Mouse (Mus musculus) neural tube, embryonic 15.5 days (tissue): ENCODE measurements at regions not wholly inside any gene's neighbourhood (a gene's known extent, or its start where the extent isn't known, plus 50 kb on each side); places are given as distances from the start of the nearest gene placed in this dataset.

Source experiments
- ATAC-seq: fragments of 200-750 bp; cut with Nextera tagmentation; 2 replicates; pipeline ENCODE4 v1.8.0; 2017; ENCODE audit warnings: mild to moderate bottlenecking, moderate TSS enrichment, moderate library complexity; ENCODE audit not compliant: low FRiP score
- H3K27ac ChIP-seq: fragments of 300-500 bp; sonication (generic); replicated peaks from 2 replicates; pipeline ENCODE4 v1.5.1; 2015; ENCODE audit warnings: mild to moderate bottlenecking, inconsistent platforms
- H3K27me3 ChIP-seq: fragments of 300-500 bp; sonication (generic); replicated peaks from 2 replicates; pipeline ENCODE4 v1.6.1; 2015; ENCODE audit warnings: inconsistent platforms
- H3K36me3 ChIP-seq: fragments of 300-500 bp; sonication (generic); 2 replicates; pipeline ENCODE4 v1.6.1; 2015; ENCODE audit warnings: inconsistent platforms
- H3K4me1 ChIP-seq: fragments of 300-500 bp; sonication (generic); 2 replicates; pipeline ENCODE4 v1.6.1; 2015; ENCODE audit warnings: inconsistent platforms
- H3K4me2 ChIP-seq: fragments of 300-500 bp; sonication (generic); 2 replicates; pipeline ENCODE4 v1.6.1; 2015; ENCODE audit warnings: inconsistent platforms, mild to moderate bottlenecking, moderate library complexity
- H3K4me3 ChIP-seq: fragments of 300-500 bp; sonication (generic); replicated peaks from 2 replicates; pipeline ENCODE4 v1.5.1; 2015; ENCODE audit warnings: mild to moderate bottlenecking, inconsistent platforms
- H3K9ac ChIP-seq: fragments of 300-500 bp; sonication (generic); replicated peaks from 2 replicates; pipeline ENCODE4 v1.6.1; 2015; ENCODE audit warnings: mild to moderate bottlenecking, inconsistent platforms
- H3K9me3 ChIP-seq: fragments of 300-500 bp; sonication (generic); replicated peaks from 2 replicates; pipeline ENCODE4 v1.6.1; 2016; ENCODE audit warnings: inconsistent platforms
- WGBS: fragments of 180-500 bp; shearing (Covaris S2); methylation state at CpG from one replicate; pipeline ENCODE4 v1.1.7; 2015; ENCODE audit warnings: mixed read lengths; 5-methylcytosine and 5-hydroxymethylcytosine counted together

DNA sequence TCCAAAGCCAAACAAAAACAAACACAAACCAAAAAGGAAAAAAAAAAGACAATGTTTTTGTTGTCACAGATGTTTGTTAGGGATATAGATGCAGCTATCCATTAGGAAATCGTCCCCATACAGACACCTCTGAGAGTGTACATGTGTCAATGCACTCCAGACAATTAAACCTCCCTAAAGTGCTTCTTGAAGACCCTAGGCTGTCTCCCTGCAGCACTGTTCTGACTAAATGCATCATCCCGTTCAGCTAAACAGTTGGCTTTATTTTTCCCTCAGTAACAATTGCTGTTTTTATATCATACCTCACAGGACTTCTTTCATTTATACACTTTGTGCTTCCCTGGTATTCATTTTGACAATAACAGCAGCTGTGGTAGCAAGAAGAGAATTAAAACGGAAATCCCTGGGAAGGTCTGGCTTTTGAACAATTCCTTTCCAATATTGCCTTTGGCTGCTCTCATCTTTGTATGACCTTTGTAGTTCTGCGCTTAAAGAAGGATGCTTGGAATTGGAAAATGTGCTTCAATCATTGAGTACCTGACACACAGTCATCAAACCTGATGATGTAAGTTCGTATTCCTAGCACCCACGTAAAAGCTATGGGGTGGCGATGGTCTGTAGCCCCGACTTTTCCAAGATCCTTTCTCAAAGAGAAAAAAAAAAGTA lies 208.9 kb downstream of the Dusp6 start:
- Histone ChIP-seq H3K4me1 (peaks cover 9% of the 10 kb centered on the region), H3K4me2 (no peak overlapping the region), H3K9ac (no peak overlapping the region), H3K27ac (no peak overlapping the region), H3K9me3 (no peaks in the 10 kb centered on the region), H3K4me3 (no peak overlapping the region), H3K27me3 (no peaks in the 10 kb centered on the region), H3K36me3 (no peaks in the 10 kb centered on the region)
- peak; percentile 65 for ATAC-seq
- WGBS, result 54% methylated on average over 8 of the region's 8 CpGs

DNA sequence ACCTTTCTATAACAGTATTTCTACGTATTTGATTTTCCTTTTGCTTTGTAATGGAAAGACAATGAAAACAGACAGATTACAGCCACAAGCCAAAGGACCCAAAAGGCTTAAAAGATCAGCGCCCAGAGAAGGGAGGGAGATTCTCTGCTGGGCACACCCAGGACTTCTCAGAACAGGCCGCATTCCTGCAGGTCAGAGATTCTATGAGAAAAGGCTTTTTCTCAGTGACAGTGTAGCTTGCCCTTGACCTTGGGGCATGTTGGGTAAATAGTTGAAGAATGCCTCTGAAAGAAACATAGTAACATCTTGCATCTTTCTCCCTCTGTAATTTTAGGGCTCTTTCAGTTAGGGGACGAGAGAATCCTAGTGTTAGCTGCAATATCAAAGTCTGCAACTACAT lies 209.8 kb downstream of the Dusp6 start:
- Histone ChIP-seq H3K27ac (no peak overlapping the region), H3K36me3 (no peaks in the 10 kb centered on the region), H3K9me3 (no peaks in the 10 kb centered on the region), H3K9ac (no peak overlapping the region), H3K27me3 (no peaks in the 10 kb centered on the region), H3K4me3 (no peak overlapping the region), H3K4me1 (peaks cover 9% of the 10 kb centered on the region), H3K4me2 (no peak overlapping the region)
- ATAC-seq, result no peak
- 68% methylated on average over 4 of the region's 4 CpGs for WGBS

DNA sequence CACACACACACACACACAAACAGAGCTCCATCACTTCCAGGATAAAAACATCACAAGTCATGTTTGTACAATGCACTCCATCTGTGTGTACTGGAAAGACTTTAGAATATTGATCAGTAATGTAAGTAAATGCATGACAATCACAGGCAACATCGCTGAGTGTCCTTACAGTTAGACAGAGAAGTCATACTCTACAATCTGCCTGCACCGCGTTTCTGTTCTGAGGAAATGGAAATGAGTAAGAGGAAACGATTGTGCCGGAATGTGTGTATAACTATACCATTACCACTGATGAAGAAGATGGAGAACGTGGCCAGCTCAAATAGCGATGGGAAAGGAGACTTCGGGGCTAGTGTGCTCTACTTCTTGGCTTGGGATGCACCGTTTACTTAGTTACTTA lies 210.7 kb downstream of the Dusp6 start:
- no peak overlapping the region for H3K27ac ChIP-seq
- no peak for ATAC-seq

DNA sequence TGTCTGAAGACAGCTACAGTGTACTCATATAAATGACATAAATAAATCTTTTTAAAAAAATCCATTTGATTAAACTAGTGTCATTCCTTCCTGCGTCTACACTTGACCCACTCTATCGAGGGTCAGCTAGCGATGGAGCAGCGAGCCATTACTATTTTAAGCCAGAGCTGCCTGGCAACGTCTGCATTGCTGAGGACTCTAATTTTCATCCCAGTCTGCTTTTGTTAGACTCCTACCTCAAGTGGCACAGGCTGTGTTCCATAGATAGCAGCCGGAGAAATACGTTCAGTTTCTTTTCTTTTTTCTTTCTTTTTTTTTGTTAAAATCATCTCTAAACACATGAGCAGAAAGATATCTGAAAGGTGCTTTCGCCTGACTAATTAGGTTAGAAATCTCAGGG lies 211.5 kb downstream of the Dusp6 start:
- no peaks in the 10 kb centered on the region for H3K36me3 ChIP-seq
- no peak overlapping the region for H3K4me2 ChIP-seq
- H3K27ac ChIP-seq, result no peak overlapping the region
- no peak overlapping the region for H3K9ac ChIP-seq
- no peaks in the 10 kb centered on the region for H3K9me3 ChIP-seq
- H3K4me3 ChIP-seq, result no peak overlapping the region
- 85% methylated on average over 8 of the region's 8 CpGs for WGBS
- H3K27me3 ChIP-seq, result no peaks in the 10 kb centered on the region
- H3K4me1 ChIP-seq, result peaks cover 9% of the 10 kb centered on the region
- ATAC-seq, result no peak

More for the DNA sequence above, 210.7 kb downstream of the Dusp6 start:
- Histone ChIP-seq H3K27me3 (no peaks in the 10 kb centered on the region), H3K4me3 (no peak overlapping the region), H3K36me3 (no peaks in the 10 kb centered on the region), H3K4me2 (no peak overlapping the region), H3K9ac (no peak overlapping the region), H3K4me1 (peaks cover 9% of the 10 kb centered on the region), H3K9me3 (no peaks in the 10 kb centered on the region)
- 94% methylated on average over 9 of the region's 9 CpGs for WGBS

DNA sequence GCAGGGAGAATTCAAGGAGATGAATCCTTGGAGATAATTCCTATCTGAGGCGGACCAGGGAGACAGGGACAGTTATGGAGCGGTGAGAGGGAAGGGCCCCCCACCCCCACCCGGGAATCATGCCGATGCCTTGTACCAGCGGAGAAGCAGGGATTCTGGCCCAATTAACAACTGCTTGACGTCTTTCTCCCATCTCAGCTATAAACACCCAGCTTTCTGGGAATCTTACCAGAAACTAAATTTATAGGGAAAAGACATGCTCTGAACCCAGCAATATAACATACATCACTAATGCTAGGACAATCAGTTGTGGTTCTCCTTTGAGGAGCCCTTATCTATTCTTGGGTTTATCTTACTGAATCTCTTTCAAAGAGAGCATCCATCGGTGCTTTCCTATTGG lies 213.2 kb downstream of the Dusp6 start:
- Histone ChIP-seq H3K27me3 (no peaks in the 10 kb centered on the region), H3K27ac (no peak overlapping the region), H3K4me3 (no peak overlapping the region), H3K4me1 (peaks cover 9% of the 10 kb centered on the region), H3K9me3 (no peaks in the 10 kb centered on the region), H3K9ac (no peak overlapping the region), H3K36me3 (no peaks in the 10 kb centered on the region), H3K4me2 (no peak overlapping the region)
- 76% methylated on average over 7 of the region's 7 CpGs for WGBS
- ATAC-seq, result no peak

DNA sequence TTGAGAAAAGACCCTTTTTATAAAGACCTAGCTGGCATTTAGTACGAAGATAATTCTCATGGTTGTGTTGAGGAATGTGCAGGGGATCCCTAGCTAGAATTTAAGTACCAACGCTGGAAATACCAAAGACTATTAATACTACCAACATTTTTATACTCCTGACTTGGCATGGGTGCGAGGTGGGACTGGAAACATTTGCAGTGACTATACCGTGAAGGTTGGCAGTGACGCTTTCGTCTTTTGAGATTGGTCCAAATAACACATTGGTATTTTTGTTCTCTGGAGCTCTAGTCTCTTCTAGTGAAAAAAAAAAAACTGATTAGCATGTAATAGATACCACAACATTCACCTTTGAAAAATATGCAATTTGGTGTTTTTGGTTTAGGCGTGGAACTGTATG lies 213.7 kb downstream of the Dusp6 start:
- ATAC-seq, result no peak
- Histone ChIP-seq H3K4me1 (peaks cover 7% of the 10 kb centered on the region), H3K4me2 (no peak overlapping the region), H3K4me3 (no peak overlapping the region), H3K27ac (no peak overlapping the region), H3K9me3 (no peaks in the 10 kb centered on the region), H3K27me3 (no peaks in the 10 kb centered on the region), H3K9ac (no peak overlapping the region), H3K36me3 (no peaks in the 10 kb centered on the region)
- 90% methylated on average over 7 of the region's 7 CpGs for WGBS

DNA sequence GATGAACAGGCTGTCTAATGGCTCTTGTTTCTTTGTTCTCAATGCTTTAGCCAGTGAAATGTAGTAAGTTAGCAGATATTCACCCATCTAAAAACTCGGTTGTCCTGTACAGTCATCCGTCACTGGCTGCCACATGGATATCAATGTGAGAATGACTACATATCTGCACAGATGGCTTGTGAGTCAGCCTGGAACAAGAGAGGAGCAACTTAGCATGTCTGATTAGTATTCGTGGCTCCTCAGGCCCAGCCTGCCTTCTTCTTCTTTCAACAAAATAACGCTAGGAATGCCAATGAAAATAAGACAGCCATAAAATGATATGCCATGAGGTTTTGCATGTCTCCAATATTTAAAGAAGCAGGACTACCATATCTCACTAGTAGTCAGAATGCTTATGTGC lies 217.5 kb downstream of the Dusp6 start:
- H3K4me3 ChIP-seq, result no peak overlapping the region
- 69% methylated on average over 4 of the region's 4 CpGs for WGBS
- no peaks in the 10 kb centered on the region for H3K4me1 ChIP-seq
- no peak overlapping the region for H3K27ac ChIP-seq
- H3K36me3 ChIP-seq, result no peaks in the 10 kb centered on the region
- H3K9ac ChIP-seq, result no peak overlapping the region
- no peak overlapping the region for H3K4me2 ChIP-seq
- no peaks in the 10 kb centered on the region for H3K27me3 ChIP-seq
- H3K9me3 ChIP-seq, result no peaks in the 10 kb centered on the region
- ATAC-seq, result no peak

DNA sequence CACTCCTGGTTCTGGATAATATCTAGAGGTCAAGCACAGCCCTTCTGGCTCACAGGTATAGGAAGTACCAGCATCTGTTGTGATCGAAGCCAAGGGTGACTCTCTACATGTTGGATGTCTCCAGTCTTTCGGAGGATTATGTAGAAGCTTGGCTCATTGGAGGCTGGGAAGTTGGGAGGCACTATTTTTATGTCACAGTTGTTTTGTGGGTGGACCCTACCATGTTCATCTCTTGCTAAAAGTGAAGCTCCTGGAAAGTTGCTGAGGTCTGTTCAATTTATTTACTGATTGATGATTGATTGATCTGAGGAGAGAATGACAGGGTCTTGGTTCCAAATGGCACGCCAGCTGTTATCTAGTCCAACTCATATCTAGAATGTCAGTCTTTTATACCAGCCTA lies 219.0 kb downstream of the Dusp6 start:
- H3K27me3 ChIP-seq, result no peaks in the 10 kb centered on the region
- no peak overlapping the region for H3K9ac ChIP-seq
- 96% methylated on average over 3 of the region's 3 CpGs for WGBS
- H3K4me1 ChIP-seq, result no peaks in the 10 kb centered on the region
- no peak overlapping the region for H3K4me2 ChIP-seq
- H3K4me3 ChIP-seq, result no peak overlapping the region
- H3K27ac ChIP-seq, result no peak overlapping the region
- no peaks in the 10 kb centered on the region for H3K36me3 ChIP-seq
- no peak for ATAC-seq
- H3K9me3 ChIP-seq, result no peaks in the 10 kb centered on the region

DNA sequence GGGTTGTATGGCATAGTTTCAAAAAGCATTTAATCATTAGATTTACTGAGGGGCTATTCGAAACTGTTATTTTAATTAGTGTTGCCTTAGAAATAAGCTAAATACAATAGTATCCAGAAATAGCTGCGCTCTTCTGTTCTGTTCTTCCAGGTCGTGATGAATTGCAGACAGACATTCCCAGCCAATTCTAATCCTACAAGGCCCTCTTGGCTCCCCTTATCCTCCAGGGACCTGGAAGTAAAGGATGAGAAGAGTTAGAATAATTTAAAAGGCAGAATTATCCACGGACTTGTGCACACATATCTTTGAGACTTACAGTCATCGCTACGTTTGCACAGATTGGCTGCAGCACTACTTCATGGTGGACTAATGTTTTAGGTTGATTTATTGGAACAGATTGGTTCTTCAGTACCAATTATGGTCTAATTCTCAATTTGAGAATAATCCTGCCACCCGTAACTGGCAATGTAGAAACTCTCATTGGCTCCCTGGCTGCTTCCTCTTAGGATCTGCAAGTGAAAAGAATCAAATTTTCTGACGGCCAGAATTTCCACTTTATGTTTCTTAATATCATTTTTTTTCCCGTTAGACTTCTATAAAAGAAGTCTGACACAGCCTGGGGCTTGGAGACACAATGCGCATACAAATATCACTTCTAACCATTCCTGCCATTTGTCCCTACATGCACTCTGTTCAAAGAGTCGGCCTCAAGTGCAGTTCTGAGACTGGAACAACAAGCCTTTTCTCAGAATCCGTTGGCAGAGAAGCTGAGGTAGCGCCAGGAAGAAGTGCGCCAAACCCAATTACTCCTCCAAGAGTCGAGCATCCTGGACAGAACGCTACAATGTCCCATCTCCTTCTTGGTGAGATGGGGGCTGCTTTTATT lies 225.4 kb downstream of the Dusp6 start:
- WGBS, result 67% methylated on average over 16 of the region's 16 CpGs
- no peak overlapping the region for H3K9ac ChIP-seq
- H3K4me2 ChIP-seq, result no peak overlapping the region
- no peaks in the 10 kb centered on the region for H3K36me3 ChIP-seq
- 0 out of 2 replicates have a peak, but pooled peaks have one; percentile 47 for ATAC-seq
- no peaks in the 10 kb centered on the region for H3K27me3 ChIP-seq
- 0 out of 2 replicates have a peak overlapping the region, but pooled peaks have one; percentile 13 for H3K27ac ChIP-seq
- H3K9me3 ChIP-seq, result no peaks in the 10 kb centered on the region
- no peak overlapping the region for H3K4me3 ChIP-seq
- peaks cover 8% of the 10 kb centered on the region; the same call in 1 of the 2 replicates for H3K4me1 ChIP-seq

DNA sequence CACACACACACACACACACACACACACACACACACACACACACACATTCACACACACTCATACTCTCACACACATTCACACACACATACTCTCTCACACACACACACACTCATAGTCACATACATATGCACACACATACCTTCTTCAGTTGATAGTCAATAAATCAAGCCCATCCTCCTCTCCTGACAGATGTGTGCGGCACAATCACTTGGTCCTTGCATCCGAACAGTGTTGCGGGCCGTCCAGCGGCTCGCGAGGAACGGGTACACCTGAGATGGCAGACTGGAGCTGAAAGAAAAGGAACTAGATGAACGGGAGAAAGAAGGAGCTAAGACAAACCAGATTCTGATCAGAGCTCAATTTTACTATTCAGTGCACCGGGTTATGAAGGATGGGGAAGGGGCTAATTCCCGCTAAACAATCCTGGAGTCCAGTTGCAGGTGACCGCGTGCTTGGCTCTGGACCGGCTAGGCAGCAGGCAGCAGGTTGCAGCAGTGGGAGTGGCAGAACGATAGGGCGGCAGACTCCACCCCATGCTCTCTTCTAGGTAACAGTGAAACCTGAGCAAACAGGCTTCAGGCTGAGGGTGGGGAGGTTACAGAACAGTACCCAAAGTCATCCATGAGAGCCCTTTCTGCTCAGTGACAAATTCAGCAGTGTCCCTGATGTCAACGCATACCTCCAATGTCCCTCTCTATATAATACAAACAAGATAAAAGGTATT lies 247.8 kb downstream of the Csl start:
- Histone ChIP-seq H3K9me3 (no peaks in the 10 kb centered on the region), H3K36me3 (no peaks in the 10 kb centered on the region), H3K4me2 (no peak overlapping the region), H3K4me1 (no peaks in the 10 kb centered on the region), H3K4me3 (no peak overlapping the region), H3K27me3 (no peaks in the 10 kb centered on the region), H3K27ac (no peak overlapping the region), H3K9ac (no peak overlapping the region)
- no peak for ATAC-seq
- WGBS, result 77% methylated on average over 17 of the region's 17 CpGs

DNA sequence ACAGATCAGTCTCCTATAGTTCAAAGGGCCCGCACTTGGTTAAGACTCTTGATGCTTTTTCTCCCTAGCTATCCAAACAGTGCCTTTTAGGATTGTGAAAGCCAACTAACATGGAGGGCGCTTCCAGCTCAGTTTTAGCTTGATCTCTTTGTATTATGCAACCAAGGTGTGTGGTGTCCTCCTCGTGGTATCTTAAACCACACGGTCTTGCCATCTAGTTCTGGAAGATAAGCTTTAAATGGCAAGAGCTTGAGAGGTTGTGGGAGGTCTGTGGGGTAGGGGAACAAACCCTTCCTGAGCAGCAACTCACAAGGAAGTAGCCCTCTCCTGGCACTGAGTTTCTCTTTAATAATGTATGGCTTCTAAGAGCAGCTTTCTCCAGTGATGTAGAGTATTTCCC lies 241.5 kb downstream of the Csl start:
- no peaks in the 10 kb centered on the region for H3K27me3 ChIP-seq
- WGBS, result 94% methylated on average over 4 of the region's 4 CpGs
- H3K9ac ChIP-seq, result no peak overlapping the region
- H3K9me3 ChIP-seq, result no peaks in the 10 kb centered on the region
- H3K4me1 ChIP-seq, result no peaks in the 10 kb centered on the region
- no peak overlapping the region for H3K27ac ChIP-seq
- no peak overlapping the region for H3K4me3 ChIP-seq
- ATAC-seq, result no peak
- H3K36me3 ChIP-seq, result no peaks in the 10 kb centered on the region
- H3K4me2 ChIP-seq, result no peak overlapping the region
